Mouse (Mus musculus): ENCODE measurements around the gene Ubiad1. TPM values are rescaled to one million over a fixed set of nuclear protein-coding genes. Genes with fewer than 3 reads are reported as not detected.
A peak's percentile ranks its signal among the peaks of the same experiment; 100 is the strongest.

The Ubiad1 gene
- polyA plus RNA-seq (2016; fragmentation: Nextera tagmentation; extraction: Ambion mirVana): 19.6 and 21.3 TPM in 2 replicates

GRCm38 (mm10) chr4:148444250-148444967, at the start of gene Ubiad1:
TSS of gene Ubiad1 (minus strand) at chr4:148444771.
- Histone ChIP-seq H3K27me3 (no peaks in the 10 kb centered on the region), H3K9ac (peak within 1 kb of the TSS; percentile 78), H3K27ac (peak within 1 kb of the TSS; percentile 57; the same call in 1 of the 2 replicates), H3K4me1 (peaks cover 18% of the 10 kb centered on the region), H3K9me3 (no peaks in the 10 kb centered on the region), H3K4me2 (replicated peaks) (peak within 1 kb of the TSS; percentile 88), H3K4me3 (peak within 1 kb of the TSS; percentile 81), H3K36me3 (no peaks in the 10 kb centered on the region)
- under 1% methylated on average over 46 of the region's 46 CpGs for WGBS
- ATAC-seq (ENCODE audit: insufficient number of reproducible peaks, insufficient read depth, low FRiP score, low TSS enrichment): peak; percentile 42; the same call in 1 of the 2 replicates

- H3K4me3 ChIP-seq: no peak overlapping the region
- H3K27me3 ChIP-seq: no peaks in the 10 kb centered on the region
- WGBS: 88% methylated on average over 7 of the region's 7 CpGs
- ATAC-seq (ENCODE audit: insufficient number of reproducible peaks, insufficient read depth, low FRiP score, low TSS enrichment): no peak
- peaks cover 86% of the 10 kb centered on the region for H3K36me3 ChIP-seq
- no peak overlapping the region for H3K4me2 ChIP-seq (replicated peaks)
- no peak overlapping the region for H3K9ac ChIP-seq
- no peak overlapping the region for H3K27ac ChIP-seq
- H3K9me3 ChIP-seq: no peaks in the 10 kb centered on the region
- H3K4me1 ChIP-seq: no peaks in the 10 kb centered on the region
Measured at GRCm38 (mm10) chr4:148491448-148491847, 46.9 kb upstream of the Ubiad1 start.

DNA sequence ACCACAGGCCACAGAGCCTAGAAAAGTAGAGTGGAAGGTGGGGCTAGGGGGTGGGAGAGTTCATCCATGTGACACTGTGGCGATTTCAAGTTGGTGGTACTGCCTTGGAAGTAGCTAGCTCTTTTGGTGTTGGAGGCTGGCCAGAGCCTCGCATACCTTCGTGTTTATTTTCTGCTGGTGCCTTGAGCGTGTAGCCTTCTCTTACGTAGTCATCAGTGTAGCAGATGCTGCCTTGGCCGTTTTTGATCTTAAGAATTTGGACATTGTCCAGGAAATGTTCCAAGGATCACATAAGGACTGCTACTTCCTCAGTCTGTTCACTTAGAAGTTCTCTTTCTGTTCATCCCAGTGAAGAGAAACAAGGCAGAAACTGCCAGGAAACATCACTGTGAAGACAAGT, 45.9 kb upstream of the Ubiad1 start:
- no peak overlapping the region for H3K9ac ChIP-seq
- 84% methylated on average over 6 of the region's 6 CpGs for WGBS
- H3K9me3 ChIP-seq: no peaks in the 10 kb centered on the region
- peaks cover 86% of the 10 kb centered on the region for H3K36me3 ChIP-seq
- H3K27me3 ChIP-seq: no peaks in the 10 kb centered on the region
- H3K4me2 ChIP-seq (replicated peaks): no peak overlapping the region
- no peaks in the 10 kb centered on the region for H3K4me1 ChIP-seq
- no peak overlapping the region for H3K4me3 ChIP-seq
- no peak overlapping the region for H3K27ac ChIP-seq
- ATAC-seq (ENCODE audit: insufficient number of reproducible peaks, insufficient read depth, low FRiP score, low TSS enrichment): no peak

DNA sequence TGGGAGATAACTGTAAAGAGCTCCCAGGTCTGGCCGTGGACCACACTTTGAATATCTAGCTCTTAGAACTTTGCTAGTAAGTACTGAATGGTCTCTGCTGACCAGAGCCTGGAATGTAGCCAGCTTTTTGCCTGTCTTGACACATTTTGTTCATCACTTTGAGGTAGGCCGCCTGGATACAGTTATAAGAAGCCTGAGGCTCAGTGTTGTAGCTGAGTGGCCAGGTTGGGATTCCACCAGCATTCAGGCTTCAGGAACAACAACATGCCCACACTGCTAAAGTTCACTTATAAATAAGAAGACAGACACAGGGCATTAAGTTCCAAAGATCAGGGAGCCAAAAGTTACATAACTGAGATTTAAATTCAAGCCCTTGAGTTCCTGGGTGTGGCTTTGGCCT, 43.3 kb upstream of the Ubiad1 start:
- Histone ChIP-seq H3K9ac (no peak overlapping the region), H3K4me2 (replicated peaks) (no peak overlapping the region), H3K4me1 (no peaks in the 10 kb centered on the region), H3K36me3 (peaks cover 92% of the 10 kb centered on the region), H3K27ac (no peak overlapping the region), H3K27me3 (no peaks in the 10 kb centered on the region), H3K4me3 (no peak overlapping the region), H3K9me3 (no peaks in the 10 kb centered on the region)
- 72% methylated on average over 2 of the region's 2 CpGs for WGBS
- ATAC-seq (ENCODE audit: insufficient number of reproducible peaks, insufficient read depth, low FRiP score, low TSS enrichment): no peak

GRCm38 (mm10) chr4:148484511-148484910, 39.9 kb upstream of the Ubiad1 start:
- 96% methylated on average over 12 of the region's 12 CpGs for WGBS
- Histone ChIP-seq H3K4me2 (replicated peaks) (no peak overlapping the region), H3K36me3 (peaks cover 93% of the 10 kb centered on the region), H3K9ac (no peak overlapping the region), H3K9me3 (no peaks in the 10 kb centered on the region), H3K4me3 (no peak overlapping the region), H3K27ac (no peak overlapping the region), H3K27me3 (no peaks in the 10 kb centered on the region), H3K4me1 (no peaks in the 10 kb centered on the region)
- ATAC-seq (ENCODE audit: insufficient number of reproducible peaks, insufficient read depth, low FRiP score, low TSS enrichment): no peak

DNA sequence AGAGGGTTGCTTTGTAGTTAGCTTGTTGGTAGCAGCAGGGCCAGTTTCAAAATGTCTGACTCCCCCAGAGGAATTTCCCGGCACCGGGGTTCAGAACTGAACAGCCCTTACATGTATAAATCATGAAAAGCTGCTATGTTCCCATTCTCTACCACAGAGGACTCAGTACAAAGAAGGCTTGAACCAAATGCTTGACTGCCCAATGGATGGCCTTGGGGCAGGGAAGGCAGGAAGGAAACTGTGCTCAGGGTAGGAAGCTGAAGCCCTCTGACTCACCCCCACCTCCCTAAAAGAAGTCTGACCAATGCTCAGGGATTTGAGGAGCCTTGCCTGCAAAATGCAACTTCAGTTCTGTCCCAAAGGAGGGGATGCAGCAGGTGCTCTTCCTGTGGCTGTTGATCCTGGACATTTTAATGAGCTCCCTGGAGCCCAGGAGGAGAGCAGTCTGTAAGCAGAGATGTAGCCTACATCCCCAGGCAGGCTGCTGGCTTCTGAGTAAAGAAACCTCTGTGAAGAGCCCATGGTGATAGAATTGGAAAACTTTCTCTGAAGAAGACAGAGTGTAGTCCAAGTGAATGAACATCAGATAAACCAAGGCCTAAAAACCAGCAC, 37.1 kb upstream of the Ubiad1 start:
- H3K36me3 ChIP-seq: peaks cover 87% of the 10 kb centered on the region
- no peak overlapping the region for H3K27ac ChIP-seq
- no peaks in the 10 kb centered on the region for H3K9me3 ChIP-seq
- WGBS: 67% methylated on average over 2 of the region's 2 CpGs
- H3K4me3 ChIP-seq: no peak overlapping the region
- no peak overlapping the region for H3K9ac ChIP-seq
- no peak overlapping the region for H3K4me2 ChIP-seq (replicated peaks)
- ATAC-seq (ENCODE audit: insufficient number of reproducible peaks, insufficient read depth, low FRiP score, low TSS enrichment): no peak
- H3K27me3 ChIP-seq: no peaks in the 10 kb centered on the region
- no peaks in the 10 kb centered on the region for H3K4me1 ChIP-seq

- no peak for ATAC-seq (ENCODE audit: insufficient number of reproducible peaks, insufficient read depth, low FRiP score, low TSS enrichment)
- Histone ChIP-seq H3K27me3 (no peaks in the 10 kb centered on the region), H3K9me3 (no peaks in the 10 kb centered on the region), H3K4me1 (no peaks in the 10 kb centered on the region), H3K36me3 (peaks cover 86% of the 10 kb centered on the region), H3K4me2 (replicated peaks) (no peak overlapping the region), H3K9ac (no peak overlapping the region), H3K4me3 (no peak overlapping the region), H3K27ac (no peak overlapping the region)
- 91% methylated on average over 2 of the region's 2 CpGs for WGBS
Measured at GRCm38 (mm10) chr4:148480245-148480644, 35.7 kb upstream of the Ubiad1 start.

DNA sequence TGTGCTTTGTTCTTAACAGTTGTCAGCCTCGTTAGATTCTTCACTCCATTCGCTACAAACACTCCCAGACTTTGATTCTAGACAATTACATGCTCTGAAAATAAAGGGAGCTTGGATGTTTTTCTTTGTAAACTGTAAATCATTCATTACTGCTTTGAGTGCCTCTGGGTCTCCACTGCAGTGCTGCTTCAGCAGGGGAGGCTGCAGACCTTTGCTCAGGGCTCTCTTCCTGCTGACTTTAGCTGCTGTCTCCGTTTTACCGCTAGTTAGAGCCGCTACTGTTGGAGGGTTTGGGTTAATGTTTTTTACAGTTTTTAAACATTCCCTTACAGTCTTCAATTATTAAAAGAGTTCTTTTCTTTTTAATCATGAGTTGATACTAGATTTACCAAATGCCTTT, 28.9 kb upstream of the Ubiad1 start:
- 87% methylated on average over 5 of the region's 5 CpGs for WGBS
- Histone ChIP-seq H3K9ac (no peak overlapping the region), H3K27me3 (no peaks in the 10 kb centered on the region), H3K27ac (no peak overlapping the region), H3K36me3 (peaks cover 71% of the 10 kb centered on the region), H3K4me1 (peaks cover 3% of the 10 kb centered on the region; the same call in 1 of the 2 replicates), H3K4me3 (no peak overlapping the region), H3K4me2 (replicated peaks) (no peak overlapping the region), H3K9me3 (no peaks in the 10 kb centered on the region)
- ATAC-seq (ENCODE audit: insufficient number of reproducible peaks, insufficient read depth, low FRiP score, low TSS enrichment): no peak

DNA sequence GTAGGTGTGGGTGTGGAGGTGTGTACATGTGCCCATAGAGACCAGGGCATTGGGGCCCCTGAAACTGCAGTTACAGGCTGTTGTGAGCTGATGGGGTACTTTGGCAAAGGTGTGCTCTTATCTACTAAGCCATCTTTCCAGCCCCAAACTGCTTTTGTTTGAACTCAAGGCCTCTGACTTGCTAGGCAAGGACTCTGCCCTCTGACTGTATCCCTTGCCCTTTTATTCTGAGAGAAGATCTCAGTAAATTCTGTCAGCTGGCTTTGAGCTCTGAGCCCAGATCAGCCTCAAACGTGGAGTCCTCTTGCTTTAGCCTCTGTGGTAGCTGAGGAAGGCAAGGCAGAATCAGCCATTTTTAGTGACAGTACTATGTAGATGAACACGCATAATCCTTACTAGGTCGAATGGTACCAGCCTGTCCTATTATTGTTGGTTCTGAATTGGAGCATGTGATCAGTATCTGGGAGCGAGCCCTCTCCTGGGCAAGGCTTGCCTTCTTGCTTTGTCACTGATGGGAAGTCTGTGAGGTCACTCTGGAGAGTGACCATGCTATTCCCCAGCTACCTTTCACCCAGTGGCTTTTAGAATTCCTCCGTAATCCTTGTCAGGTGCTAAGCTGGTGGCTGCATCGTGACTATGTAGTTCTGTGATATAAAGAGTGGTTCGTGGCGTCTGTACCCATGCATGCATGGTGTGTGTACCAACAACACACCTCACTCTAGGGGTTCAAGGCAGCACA, 28.0 kb upstream of the Ubiad1 start:
- no peaks in the 10 kb centered on the region for H3K9me3 ChIP-seq
- no peak overlapping the region for H3K9ac ChIP-seq
- ATAC-seq (ENCODE audit: insufficient number of reproducible peaks, insufficient read depth, low FRiP score, low TSS enrichment): no peak
- H3K27ac ChIP-seq: no peak overlapping the region
- H3K4me1 ChIP-seq: peaks cover 3% of the 10 kb centered on the region; the same call in 1 of the 2 replicates
- H3K36me3 ChIP-seq: peaks cover 80% of the 10 kb centered on the region
- no peaks in the 10 kb centered on the region for H3K27me3 ChIP-seq
- H3K4me2 ChIP-seq (replicated peaks): no peak overlapping the region
- H3K4me3 ChIP-seq: no peak overlapping the region
- WGBS: 91% methylated on average over 8 of the region's 8 CpGs

GRCm38 (mm10) chr4:148471363-148471806, 26.8 kb upstream of the Ubiad1 start:
- ATAC-seq (ENCODE audit: insufficient number of reproducible peaks, insufficient read depth, low FRiP score, low TSS enrichment): no peak
- WGBS: 47% methylated on average over 10 of the region's 10 CpGs
- Histone ChIP-seq H3K27me3 (no peaks in the 10 kb centered on the region), H3K4me2 (replicated peaks) (no peak overlapping the region), H3K27ac (0 out of 2 replicates have a peak overlapping the region, but pooled peaks have one; percentile 54), H3K36me3 (peaks cover 80% of the 10 kb centered on the region), H3K4me1 (peaks cover 3% of the 10 kb centered on the region; the same call in 1 of the 2 replicates), H3K9ac (no peak overlapping the region), H3K9me3 (no peaks in the 10 kb centered on the region), H3K4me3 (no peak overlapping the region)

DNA sequence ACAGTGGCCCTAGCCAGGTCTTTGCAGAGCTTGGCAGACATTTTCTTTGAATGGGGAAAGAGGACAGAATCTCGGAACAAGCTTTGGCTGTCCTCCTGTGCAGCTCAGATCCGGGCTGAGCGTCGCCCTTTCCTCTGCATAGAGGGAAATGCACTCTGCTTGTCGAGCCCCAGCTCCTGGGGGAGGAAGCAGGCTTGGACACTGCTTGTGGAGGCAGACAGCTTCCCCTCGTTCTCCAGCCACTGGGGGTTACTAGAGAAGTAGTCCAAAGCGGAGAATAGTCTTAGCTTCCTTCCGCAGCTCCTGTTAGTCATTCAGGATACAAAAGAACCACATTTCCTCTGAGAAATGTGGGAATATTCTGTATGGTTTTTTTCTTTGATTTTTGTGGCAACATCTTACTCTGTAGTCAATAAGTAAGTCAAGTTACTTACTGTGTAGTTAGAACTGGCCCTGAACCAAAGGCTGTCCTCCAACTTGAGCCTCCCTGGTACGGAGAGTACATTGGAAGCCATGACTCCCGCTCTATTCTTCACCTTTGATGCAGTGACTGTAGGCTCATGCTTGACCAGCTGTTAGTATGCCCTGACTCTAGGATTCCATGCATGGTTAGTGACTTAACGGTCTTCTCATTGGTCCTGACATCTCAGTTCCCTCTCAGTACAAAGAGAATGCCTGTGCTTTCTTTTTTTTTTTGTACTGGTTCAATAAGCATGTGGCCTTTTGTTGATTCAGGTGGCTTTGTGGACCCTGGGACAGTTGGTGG, 25.1 kb upstream of the Ubiad1 start:
- no peaks in the 10 kb centered on the region for H3K9me3 ChIP-seq
- ATAC-seq (ENCODE audit: insufficient number of reproducible peaks, insufficient read depth, low FRiP score, low TSS enrichment): no peak
- H3K36me3 ChIP-seq: peaks cover 82% of the 10 kb centered on the region
- H3K4me3 ChIP-seq: no peak overlapping the region
- H3K4me2 ChIP-seq (replicated peaks): no peak overlapping the region
- no peak overlapping the region for H3K27ac ChIP-seq
- peaks cover 3% of the 10 kb centered on the region; the same call in 1 of the 2 replicates for H3K4me1 ChIP-seq
- H3K9ac ChIP-seq: no peak overlapping the region
- H3K27me3 ChIP-seq: no peaks in the 10 kb centered on the region
- 86% methylated on average over 11 of the region's 11 CpGs for WGBS
